Mouse (Mus musculus) erythroblast, embryonic 14.5 days (primary cell): ENCODE results near the gene Dock6.

Source experiments
- GATA1 ChIP-seq: IDR thresholded peaks from 2 replicates; pipeline ENCODE4 v1.6.1; 2012; ENCODE audit warnings: low read length, inconsistent platforms, mixed read lengths
- TAL1 ChIP-seq: IDR thresholded peaks from 3 replicates; pipeline ENCODE4 v1.6.1; 2012; ENCODE audit warnings: low read length, inconsistent platforms, mixed read lengths

DNA sequence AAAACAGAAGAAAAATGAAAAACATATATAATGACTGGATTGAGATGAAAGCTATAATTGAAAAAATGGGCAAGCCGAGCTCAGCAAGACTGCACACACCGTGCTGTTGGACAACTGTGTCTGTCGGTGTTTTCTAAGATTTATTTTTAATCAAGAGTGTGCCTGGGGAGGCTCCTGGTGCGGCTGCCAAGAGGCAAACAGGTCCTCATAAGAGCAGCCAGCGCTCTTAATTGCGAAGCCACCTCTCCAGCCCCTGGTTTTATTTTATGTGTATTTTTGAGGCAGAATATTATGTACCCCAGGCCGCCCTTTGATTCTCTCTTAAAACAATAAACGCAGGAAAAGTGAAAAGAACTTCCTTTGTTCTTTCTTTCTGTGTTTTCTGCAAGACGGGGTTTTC is 64.2 kb downstream of the Dock6 start:
- TF ChIP-seq GATA1 = no peak
- TF ChIP-seq TAL1 = no peak
